Mouse (Mus musculus): ENCODE measurements around the gene Olfr878.

- TF ChIP-seq CTCF (IDR thresholded peaks at IDR 0.05; ENCODE audit: insufficient read depth, low read length) = no peak
- TF ChIP-seq POLR2A (IDR thresholded peaks at IDR 0.05; ENCODE audit: borderline replicate concordance, extremely low read depth, low read depth, low read length) = no peak
Observed at GRCm38 (mm10) chr9:37917540-37917939, at the start of gene Olfr878.

Measured in lung, adult 2 months (tissue).